Mouse (Mus musculus): ENCODE results near the gene Dmrta2.

The Dmrta2 gene

DNA sequence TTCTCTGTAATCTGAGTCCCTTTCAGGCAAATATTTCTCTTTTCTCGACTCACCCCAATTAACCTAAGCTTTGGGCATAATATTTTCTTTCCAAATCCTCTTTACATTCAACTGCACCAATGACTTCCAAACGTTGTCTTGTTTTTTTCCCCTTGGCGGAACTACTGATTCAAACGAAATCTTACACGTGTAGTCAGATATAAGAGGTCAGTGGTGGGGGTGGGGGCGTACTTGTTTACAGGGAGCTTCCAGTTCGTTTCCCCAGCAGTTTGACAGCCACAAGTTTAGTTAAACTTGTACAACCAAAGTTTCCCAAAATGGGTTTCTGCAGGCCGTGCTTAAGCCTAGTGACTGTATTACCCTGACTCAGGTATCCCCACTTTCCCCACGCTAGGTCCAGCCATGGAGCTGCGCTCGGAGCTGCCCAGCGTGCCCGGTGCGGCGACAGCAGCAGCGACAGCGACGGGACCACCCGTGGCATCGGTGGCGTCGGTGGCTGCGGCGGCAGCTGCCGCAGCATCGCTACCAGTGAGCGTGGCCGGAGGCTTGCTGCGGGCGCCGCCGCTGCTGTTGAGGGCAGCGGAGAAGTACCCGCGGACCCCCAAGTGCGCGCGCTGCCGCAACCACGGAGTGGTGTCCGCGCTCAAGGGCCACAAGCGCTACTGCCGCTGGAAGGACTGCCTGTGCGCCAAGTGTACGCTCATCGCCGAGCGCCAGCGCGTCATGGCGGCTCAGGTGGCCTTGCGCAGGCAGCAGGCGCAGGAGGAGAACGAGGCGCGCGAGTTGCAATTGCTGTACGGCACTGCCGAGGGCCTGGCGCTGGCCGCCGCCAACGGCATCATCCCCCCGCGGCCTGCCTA lies 1.8 kb downstream of the Dmrta2 start:
- DNase-seq: no peak

DNA sequence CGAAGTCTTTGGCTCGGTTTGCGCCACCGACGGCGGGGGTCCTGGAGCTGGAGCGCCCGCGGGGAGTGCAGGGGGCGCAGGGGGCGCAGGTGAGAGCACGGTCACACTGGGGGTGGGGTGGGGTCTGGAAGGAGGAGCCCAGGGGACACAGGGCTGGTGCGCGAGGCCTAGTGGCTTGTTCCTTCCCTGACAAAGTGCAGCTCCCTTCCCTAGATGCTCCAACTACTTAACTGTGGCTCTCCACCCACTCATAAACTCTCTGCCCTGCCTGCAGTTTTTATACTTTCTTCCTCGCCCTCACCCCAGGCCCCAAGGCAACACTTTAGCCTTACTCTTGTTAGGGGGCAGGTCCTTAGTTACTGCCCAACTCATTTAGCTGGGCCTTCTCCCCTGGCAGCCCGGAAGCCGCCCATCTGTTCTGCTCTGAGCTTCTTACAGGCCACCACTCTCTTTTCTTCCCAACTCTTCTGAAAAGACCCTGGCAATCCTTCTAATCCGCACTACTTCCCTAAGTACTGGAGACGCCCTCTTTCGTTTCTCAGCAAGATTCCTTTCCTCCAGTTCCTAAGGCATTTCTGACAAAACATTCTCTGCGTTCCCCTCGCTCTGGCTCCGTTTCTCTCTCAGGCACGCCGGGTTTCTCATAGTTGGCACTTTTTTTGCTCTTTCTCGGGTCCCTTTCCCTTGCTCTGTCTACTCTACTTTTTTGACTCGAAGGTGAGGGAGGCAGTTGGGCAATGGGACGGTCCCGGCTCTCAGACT lies 2.6 kb downstream of the Dmrta2 start:
- no peak for DNase-seq

DNA sequence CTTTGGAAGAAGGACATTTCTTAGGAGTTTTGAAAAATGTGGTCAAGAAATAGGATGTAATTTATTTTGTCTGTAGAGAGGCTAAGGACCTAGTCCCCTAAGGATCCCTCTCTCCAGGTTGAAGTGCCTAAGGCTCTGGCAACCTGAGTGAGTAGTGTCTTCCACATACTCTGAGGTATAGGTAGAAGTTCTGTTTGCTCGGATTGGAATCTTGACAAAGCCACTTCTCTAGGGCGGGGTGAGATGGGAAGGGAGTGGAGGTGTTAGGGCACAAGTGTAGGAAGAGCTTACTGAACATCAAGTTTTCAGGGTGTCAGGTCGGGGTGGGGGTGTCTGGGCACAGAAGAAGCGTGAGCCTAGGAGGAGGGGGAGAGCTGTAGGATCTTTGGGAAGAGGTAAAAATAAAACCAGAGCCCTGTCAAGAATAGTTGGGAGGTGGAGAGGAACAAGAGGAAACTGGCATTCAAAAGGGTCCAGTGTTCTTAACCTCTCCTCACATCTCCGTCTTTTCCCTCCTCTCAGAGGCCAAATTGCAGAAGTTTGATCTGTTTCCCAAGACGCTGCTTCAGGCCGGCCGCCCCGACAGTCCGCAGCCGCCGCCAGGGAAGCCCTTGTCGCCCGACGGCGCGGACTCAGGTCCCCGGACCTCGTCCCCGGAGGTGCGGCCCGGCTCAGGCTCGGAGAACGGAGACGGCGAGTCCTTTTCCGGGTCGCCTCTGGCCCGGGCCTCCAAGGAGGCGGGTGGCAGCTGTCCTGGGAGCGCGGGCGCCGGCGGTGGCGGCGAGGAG lies 3.4 kb downstream of the Dmrta2 start:
- no peak for DNase-seq

DNA sequence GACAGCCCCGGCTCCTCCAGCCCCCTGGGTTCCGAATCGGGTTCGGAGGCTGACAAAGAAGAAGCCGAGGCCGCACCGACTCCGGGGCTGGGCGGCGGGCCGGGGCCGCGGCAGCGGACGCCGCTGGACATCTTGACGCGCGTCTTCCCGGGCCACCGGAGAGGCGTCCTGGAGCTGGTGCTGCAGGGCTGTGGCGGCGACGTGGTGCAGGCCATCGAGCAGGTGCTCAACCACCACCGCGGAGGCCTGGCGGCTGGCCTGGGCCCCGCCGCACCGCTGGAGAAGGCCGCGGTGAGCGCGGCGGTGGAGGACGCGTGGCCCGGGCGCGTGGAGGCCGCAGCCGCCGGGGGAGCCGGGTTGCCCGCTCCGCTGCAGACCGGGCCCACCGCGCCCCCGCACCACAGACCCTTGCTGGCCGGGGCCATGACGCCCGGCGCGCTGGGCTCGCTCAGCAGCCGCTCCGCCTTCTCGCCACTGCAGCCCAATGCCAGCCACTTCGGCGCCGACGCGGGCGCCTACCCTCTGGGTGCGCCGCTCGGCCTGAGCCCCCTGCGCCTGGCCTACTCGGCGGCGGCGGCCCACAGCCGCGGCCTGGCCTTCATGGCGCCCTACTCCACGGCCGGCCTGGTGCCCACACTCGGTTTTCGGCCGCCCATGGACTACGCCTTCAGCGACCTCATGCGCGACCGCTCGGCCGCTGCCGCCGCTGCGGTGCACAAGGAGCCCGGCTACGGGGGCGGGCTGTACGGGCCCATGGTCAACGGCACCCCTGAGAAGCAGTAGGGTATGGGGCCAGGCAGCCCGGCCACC lies 4.2 kb downstream of the Dmrta2 start:
- DNase-seq: no peak

DNA sequence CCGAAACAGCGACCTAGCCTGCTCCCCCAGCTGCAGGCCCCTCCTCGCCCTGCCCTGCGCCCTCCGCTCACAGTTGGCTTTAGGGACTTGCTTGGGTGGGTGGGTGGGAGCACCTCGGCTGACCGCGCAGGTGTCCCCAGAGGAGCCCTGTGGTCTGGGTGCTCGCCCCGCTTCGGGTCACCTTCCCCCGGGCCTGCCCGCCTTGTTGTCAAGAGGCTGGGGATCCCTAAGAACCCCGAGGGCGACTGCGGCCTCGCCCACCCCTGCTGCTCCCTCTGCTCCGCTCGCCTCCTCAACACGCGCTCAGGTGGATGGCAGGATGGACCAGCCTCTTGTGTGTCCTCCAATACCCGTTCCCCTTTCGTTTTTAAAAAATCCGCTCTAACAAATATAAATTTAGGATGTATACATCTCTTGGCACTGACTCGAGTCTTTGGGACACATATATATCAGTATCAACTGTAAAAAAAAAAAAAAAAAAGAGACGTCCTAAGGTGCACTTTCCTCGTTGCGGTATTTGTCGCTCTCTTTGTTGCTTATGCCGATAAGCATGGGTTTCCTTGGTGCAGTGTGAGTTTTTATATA lies 4.9 kb downstream of the Dmrta2 start:
- DNase-seq: no peak

DNA sequence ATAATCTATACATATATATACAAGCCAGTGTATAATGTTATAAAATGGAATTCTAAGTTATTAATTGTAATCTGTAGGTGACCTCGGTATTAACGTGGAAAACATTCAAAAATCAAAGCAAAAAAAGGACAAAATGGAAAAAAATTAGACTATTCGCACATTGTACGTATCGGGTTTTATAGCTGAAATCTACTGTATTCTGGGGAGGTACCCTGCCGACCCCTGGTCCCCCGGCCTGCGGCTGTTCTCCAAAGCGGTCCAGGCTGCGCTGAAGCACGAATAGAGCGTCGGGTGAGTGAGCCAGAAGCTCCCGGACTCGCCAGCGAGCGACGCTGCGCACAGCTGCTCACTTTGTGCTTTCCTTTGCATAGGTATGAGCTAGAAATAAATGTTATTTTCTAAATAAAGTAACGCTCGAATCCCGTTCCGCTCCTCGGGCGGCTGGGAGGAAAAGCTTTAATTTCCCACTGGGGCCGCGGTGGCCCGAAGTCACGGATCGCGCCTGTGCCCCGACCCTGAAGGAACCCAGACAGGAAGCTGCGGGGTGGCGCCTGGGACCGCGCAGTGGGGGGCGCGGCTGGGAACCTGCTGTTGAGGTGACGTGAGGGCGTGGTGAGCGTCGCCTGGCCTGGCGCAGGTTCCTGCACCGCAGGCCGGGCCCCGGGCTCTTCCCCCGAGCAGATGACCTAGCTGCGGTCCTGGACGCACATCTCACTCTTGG lies 5.6 kb downstream of the Dmrta2 start:
- no peak for DNase-seq

DNA sequence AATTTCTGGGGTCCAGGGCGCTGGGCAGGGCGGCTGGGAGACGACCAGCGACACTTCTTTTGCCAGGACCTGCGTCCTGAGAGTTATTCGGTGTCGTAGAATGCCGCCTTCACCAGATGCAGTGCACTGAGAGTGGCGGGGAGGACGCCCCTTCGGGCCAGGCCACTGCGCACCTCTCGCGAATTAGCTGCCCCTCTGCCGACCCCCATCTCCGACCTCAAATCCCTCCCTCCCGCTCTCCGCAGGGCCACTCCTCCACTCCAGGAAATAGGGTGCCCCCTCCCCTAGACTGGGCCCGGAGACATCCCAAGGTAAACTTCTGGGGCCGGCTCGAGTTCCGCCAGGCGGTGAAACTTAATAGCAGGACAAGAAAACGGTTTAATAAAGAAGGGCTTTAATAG lies 6.2 kb downstream of the Dmrta2 start:
- no peak for DNase-seq

DNA sequence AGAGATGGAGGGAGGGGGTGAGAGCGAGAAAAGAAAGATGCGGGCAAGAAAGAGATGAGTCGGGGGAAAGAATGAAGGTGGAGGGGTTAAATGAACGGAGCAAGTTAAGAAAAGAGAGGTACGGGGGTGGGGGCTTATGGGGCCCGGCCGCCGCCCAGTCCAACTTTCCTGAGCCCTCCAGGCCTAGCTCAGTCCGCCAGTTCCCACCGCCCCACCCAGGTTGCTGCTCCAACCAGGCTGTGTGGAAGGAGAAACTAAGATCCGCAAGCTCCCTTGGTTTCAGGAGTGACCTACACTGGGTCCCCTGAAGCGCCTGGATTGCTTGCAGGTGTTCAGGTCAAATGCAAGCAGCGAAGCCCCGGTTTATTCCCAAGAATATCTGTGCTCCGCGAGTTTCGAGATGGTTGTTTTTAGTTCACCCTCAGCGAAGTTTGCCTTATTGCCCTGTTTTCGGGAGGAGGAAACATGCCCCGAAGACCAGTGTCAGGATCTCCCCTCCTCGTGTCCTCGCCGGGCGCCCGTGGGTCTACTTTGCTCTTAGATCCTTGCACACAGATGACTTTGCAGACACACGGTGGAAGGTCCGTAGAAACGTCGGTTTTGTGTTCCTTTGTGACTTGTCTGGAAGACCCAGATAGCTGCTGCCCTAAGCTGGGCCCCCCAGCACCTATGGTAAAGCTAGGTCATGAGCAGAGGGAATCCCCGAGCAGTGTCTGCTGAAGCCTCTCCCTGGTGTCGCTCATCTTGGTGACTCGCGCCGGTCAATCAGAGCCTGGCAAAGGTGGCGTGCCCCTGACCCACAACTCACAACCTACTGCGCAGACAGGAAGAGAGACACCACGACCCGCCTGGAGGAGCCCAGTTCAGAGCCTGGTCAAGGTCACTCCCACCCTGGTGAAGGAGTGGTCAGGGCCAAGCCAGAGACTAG lies 6.9 kb downstream of the Dmrta2 start:
- no peak for DNase-seq

DNA sequence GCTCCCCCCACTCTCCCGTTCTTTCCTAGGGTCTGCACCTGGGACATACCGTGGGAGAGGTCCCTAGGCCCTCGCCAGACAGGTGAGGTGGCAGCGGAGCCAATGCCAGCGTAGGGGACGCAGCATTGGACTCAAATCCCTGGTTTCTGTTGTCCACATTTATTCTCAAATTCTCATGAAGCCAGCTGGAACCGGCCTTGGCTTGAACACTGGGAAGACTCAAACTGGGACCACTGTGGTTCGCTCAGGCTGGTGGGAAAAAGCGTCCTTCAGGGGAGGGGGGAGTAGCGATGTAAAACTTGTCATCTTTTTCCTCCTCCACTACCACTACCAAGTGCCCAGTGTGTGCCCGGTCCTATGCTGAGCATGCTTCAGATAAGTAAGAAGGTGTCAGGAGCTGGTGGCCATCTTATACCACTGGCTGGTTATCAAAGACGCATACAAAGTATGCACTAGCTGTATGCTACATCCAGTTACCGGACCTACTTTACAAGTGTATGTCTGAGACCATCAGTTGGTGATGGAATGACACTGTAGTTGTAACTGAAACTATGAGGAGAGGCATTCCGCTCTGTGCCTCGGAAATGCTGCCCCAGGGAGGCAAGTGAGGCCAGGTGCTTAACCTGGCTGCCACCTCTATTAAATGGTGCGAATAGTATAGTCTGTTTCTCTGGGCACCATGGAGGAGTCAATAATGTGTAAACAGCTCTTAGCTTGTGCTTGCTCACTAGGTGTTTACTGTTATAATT lies 7.7 kb downstream of the Dmrta2 start:
- DNase-seq: no peak

DNA sequence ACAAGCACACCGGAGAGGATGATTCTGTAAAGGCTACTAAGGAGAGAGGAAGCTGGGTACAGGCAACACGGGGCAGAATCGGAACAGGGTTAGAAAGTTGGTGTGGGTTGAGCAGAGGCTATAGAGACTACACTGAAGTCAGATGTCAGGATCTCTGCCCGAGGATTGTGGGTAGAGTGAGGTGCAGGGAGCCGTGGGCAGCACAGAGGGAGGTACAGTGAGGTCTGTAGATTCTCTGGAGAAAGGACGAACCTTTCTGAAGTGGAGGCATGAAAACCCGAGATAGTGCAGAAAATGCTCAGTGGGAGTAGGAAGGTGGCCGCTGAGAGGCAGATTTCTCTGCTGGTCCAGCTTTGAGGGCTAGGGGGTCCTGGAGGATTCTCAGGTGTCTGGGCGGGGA lies 8.4 kb downstream of the Dmrta2 start:
- no peak for DNase-seq

DNA sequence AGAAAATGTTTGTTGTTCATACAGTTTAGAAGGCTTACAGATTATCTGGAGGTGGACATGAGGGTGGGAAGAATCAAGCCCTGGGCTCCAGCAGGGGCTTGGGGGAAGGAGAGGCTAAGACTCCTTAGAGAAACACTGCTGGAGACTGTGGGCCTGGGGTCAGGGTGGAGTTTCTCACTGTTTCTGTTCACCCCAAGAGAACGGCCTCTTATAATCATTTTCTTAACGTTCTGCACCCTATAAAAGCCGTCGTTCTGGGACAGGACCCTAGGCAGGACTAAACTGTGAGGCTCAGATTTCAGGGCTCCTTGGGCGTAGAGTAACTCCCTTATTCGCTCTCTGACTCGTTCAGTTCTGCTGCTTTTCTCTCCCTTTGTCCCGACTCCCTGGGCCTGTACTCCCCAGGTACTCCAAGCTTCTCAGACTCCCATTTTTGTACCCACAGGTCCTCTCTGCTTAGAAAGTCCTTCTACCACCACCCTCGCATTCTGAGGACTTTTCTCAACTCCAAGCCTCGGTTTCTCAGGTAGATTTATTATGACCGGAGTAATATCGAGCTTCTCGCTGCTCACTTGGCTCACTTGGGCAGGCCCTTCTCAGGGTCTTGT lies 9.0 kb downstream of the Dmrta2 start:
- DNase-seq: no peak

DNA sequence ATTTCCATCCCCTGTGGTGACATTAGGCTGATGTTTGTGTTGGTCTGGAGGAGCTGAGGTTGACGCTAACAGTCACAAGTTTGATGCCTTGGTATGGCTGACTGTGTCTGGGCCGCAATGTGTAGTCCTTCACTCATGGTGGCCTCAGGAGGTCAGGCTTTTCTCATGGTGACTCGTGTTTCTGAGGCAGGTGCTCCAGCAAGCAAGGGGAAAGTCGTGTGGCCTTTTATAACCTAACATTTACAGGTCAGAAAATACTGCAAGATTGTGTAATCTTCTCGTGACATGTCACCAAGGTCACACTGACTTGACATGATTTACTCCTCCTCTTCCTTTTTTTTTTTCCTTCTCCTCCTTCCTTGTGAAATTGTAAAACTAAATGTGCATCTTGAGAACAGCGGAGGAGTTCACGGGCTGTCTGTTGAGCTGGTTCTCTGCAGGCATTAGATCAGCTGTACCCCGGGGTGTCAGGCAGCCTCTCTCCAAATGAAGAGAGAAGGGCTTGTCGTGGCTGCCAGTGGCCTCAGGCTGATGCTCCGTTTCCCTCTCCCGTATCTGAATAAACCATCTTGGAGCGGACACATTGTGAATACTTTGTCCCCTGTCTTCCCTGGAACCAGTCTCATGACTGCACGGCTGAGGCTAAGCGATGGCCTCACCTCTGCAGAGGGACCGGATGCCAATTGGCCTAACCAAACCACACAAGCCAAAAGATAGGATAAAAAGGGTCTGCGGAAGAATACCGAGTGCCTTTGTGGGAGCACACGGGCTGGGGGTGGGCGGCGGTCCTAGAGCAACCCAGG lies 9.9 kb downstream of the Dmrta2 start:
- DNase-seq: no peak

DNA sequence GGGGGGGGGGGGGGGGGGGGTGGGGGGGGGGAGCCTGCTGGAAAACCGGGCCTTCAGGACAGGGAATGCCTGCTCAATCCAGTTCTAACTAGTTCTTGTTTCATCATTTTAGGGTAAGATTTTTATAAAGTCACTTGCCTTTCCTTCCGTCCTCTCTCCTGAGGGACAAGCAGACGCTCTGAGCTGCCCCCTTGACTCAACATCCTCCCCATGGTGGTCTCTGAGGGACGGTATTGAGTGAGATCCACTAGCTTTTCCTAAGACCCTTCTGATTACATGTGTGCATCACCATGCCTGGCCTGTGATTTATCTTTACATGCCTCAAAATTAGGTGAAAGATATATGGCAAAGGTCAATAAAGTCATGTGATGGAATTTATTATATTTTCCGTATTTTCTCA lies 10.6 kb downstream of the Dmrta2 start:
- no peak for DNase-seq

DNA sequence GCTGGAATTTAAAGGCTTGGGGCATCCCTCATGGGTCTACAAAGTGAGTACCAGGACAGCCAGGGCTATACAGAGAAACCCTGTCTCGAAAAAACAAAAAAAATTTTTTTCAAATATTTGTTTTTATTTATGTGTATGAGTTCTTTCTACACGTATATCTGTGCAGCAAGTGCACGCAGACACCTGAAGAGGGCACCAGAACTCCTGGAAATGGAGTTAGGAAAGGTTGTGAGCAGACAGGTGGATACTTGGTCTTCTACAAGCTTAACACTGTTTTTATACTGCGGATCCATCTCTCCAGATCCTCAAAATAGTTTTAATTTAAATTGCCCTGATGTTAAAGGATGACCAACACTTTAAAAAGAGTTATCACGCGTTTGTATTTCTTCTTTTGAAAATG lies 11.4 kb downstream of the Dmrta2 start:
- DNase-seq: no peak

DNA sequence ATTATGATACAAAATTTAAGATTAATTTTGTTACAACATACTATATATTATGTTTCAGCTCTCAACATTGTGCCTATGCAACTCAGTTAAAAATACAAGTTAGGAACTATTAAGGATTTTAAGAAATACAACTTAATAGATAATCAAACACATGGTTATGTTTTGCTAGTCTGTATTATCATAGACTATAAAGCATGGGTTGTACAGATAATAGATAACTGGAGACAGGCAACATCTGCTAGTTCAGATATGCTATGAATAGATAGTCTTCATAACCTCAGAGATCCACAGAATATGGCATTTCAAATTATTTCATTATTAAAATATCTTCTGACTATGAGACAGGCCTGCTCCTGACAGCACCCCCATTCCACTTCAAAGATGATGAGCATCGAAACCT lies 28.2 kb downstream of the Dmrta2 start:
- DNase-seq: no peak

DNA sequence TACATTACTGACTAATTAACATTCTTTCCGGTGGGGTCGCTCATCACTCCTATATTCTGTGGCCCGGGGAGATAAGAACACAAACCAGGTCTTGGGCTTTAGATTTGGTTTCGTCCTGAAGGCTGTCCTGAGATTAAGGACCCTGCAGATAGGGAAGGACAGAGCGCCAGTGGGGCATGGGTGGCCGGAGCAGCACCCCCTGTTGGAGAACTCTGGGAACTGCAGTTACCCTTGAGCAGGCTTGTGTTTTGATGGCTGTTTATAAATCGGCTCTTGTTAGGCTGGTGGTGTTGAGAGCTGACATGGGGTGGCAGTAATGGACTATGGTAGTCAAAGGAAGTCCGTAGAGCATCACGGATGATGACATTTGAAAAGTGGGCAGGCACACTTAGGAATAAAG lies 41.3 kb downstream of the Dmrta2 start:
- no peak for DNase-seq

DNA sequence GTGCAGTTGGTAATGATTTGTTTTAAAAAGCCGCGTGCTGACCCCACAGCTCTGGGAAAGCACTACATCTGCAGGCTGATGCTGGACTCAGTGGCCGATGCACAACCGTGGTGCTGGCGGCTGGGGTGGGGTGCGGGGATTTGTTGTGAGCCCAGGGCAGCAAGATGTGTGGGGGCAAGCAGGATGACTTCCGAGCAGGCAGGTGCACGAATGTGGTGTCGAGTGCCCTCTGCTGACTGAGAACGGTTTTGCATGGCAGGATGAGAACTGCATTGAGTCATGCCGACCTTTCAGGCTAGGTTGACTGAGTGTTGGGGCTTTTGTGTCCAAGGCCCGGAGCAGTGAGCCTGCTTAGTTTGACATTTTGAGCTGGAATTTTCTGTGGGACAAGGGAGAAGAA lies 42.4 kb downstream of the Dmrta2 start:
- DNase-seq: peak; percentile 50 to 58

DNA sequence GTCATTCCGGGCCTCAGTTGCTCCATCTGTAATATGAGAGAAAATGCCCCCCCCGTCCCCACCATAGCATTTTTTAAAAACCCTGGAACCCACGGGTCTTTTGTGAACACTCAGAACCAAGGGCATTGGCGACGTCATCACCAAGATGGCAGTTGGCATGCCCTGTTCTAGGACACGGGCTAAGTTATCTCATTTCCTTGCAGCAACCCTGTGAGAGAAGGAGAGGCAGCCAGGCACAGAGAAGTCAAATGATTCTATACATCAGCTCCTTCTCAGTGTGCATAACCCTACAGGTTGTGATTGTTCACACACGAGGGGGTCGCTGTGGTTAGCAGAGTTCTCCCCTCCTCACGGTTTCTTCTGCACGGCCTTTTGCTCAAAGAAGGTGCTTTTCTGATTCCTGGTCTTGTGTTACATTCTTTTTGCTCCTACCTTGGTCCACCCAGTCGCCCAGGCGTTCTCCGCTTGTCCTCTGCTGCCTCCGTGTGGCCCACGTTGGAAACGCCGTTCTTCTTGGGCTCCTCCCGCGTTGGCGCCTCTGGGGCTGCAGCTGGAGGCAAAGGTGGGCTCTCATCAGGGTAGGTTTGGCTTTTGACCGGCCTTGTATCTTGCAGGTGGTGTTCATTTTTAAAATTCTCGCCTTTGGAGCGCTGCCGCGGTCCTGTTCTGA lies 44.2 kb downstream of the Dmrta2 start:
- peak; percentile 41 to 52 for DNase-seq
